Mouse (Mus musculus): ENCODE measurements around the gene Sult2b1. TPM values are rescaled to one million over a fixed set of nuclear protein-coding genes. Genes with fewer than 3 reads are reported as not detected.

The Sult2b1 gene
- total and polyA plus RNA-seq, 3 experiments: 0.17 to 0.29 TPM; not detected in 1

GRCm38 (mm10) chr7:45798931-45799330 is 14.5 kb upstream of the Sult2b1 start:
- H3K4me1 ChIP-seq (ENCODE audit: control insufficient read depth in 1 of 2, insufficient read depth in 2 of 2): peaks cover 5 to 9% of the 10 kb centered on the region in 2 experiments
- no peaks in the 10 kb centered on the region for H3K9me3 ChIP-seq (replicated peaks; ENCODE audit: low read length)
- H3K27me3 ChIP-seq (replicated peaks): peaks cover 13% of the 10 kb centered on the region
- H3K79me2 ChIP-seq (replicated peaks; ENCODE audit: control insufficient read depth, extremely low read depth, insufficient read depth, poor library complexity, severe bottlenecking): no peaks in the 10 kb centered on the region
- no peak overlapping the region for H3K4me3 ChIP-seq (replicated peaks in 1 of 3; ENCODE audit: low read depth in 2 of 3, low read length in 2 of 3, poor library complexity in 1 of 3)
- H3K9ac ChIP-seq (ENCODE audit: insufficient read depth, low read depth): no peak overlapping the region
- no peak overlapping the region for H3K27ac ChIP-seq (ENCODE audit: insufficient read depth, low read depth)
- TF ChIP-seq POLR2AphosphoS2 (IDR thresholded peaks at IDR 0.05; ENCODE audit: low read depth, low read length) (no peak), ELF1 (IDR thresholded peaks at IDR 0.05; ENCODE audit: low read depth, low read length) (no peak), JUND (conservative IDR thresholded peaks at IDR 0.05; ENCODE audit: low read depth, low read length) (no peak)
- DNase-seq (ENCODE audit: extremely low read depth): no peak
- dilution Hi-C loops (cut with MboI; ENCODE audit: extremely low pct_ligation_motif_present, extremely low pct_unique_long_range_greater_than_20kb, low sequenced_read_pairs) (no loop called here), in situ Hi-C loops (cut with MboI; ENCODE audit: low pct_ligation_motif_present, low pct_unique_long_range_greater_than_20kb, low sequenced_read_pairs) (no loop called here)
- H3K4me2 ChIP-seq (ENCODE audit: insufficient read depth, low read depth, poor library complexity, severe bottlenecking): no peak overlapping the region
- no peaks in the 10 kb centered on the region for H3K36me3 ChIP-seq (replicated peaks in 1 of 2; ENCODE audit: control insufficient read depth in 1 of 2, insufficient read depth in 1 of 2, low read length in 1 of 2)

GRCm38 (mm10) chr7:45798511-45798836 is 14.0 kb upstream of the Sult2b1 start:
- Histone ChIP-seq H3K27me3 (replicated peaks) (peaks cover 13% of the 10 kb centered on the region), H3K36me3 (replicated peaks in 1 of 2; ENCODE audit: control insufficient read depth in 1 of 2, insufficient read depth in 1 of 2, low read length in 1 of 2) (no peaks in the 10 kb centered on the region), H3K27ac (ENCODE audit: insufficient read depth, low read depth) (no peak overlapping the region), H3K4me1 (ENCODE audit: control insufficient read depth in 1 of 2, insufficient read depth in 2 of 2) (peaks cover 5 to 9% of the 10 kb centered on the region in 2 experiments), H3K9me3 (replicated peaks; ENCODE audit: low read length) (no peaks in the 10 kb centered on the region), H3K4me3 (replicated peaks in 1 of 3; ENCODE audit: low read depth in 2 of 3, low read length in 2 of 3, poor library complexity in 1 of 3) (peak overlapping the region in 1 of 3 experiments; percentile 19), H3K4me2 (ENCODE audit: insufficient read depth, low read depth, poor library complexity, severe bottlenecking) (peak overlapping the region; percentile 11; the same call in 1 of the 2 replicates), H3K9ac (ENCODE audit: insufficient read depth, low read depth) (no peak overlapping the region), H3K79me2 (replicated peaks; ENCODE audit: control insufficient read depth, extremely low read depth, insufficient read depth, poor library complexity, severe bottlenecking) (no peaks in the 10 kb centered on the region)
- no peak for TF ChIP-seq HCFC1 (IDR thresholded peaks at IDR 0.05; ENCODE audit: low read depth, low read length)
- TF ChIP-seq MAZ (IDR thresholded peaks at IDR 0.05; ENCODE audit: low read depth, low read length): no peak
- TF ChIP-seq TBP (conservative IDR thresholded peaks at IDR 0.05; ENCODE audit: low read depth, low read length): no peak
- TF ChIP-seq RAD21 (IDR thresholded peaks at IDR 0.05; ENCODE audit: low read depth, low read length): no peak
- no peak for TF ChIP-seq SMC3 (IDR thresholded peaks at IDR 0.05; ENCODE audit: low read depth, low read length)
- TF ChIP-seq ZMIZ1 (IDR thresholded peaks at IDR 0.05; ENCODE audit: low read depth, low read length): no peak
- no peak for TF ChIP-seq NRF1 (IDR thresholded peaks at IDR 0.05; ENCODE audit: low read depth, low read length)
- no peak for TF ChIP-seq NELFE (IDR thresholded peaks at IDR 0.05; ENCODE audit: low read depth, low read length)
- no peak for TF ChIP-seq CHD2 (IDR thresholded peaks at IDR 0.05; ENCODE audit: low read length)
- no peak for TF ChIP-seq BHLHE40 (IDR thresholded peaks at IDR 0.05; ENCODE audit: low read depth, low read length)
- no peak for TF ChIP-seq RCOR1 (conservative IDR thresholded peaks at IDR 0.05; ENCODE audit: low read depth, low read length)
- in situ Hi-C loops (cut with MboI; ENCODE audit: low pct_ligation_motif_present, low pct_unique_long_range_greater_than_20kb, low sequenced_read_pairs): no loop called here
- dilution Hi-C loops (cut with MboI; ENCODE audit: extremely low pct_ligation_motif_present, extremely low pct_unique_long_range_greater_than_20kb, low sequenced_read_pairs): no loop called here
- no peak for DNase-seq (ENCODE audit: extremely low read depth)

All from CH12.LX (cell line).